Mouse (Mus musculus): ENCODE data around the gene Anxa11.
"Not testable (repeated sequence)": the region's sequence is repeated elsewhere in the genome, so short reads cannot be mapped to it uniquely, and the experiment has no call there.

The Anxa11 gene

GRCm38 (mm10) chr14:25869135-25869878 lies 27.4 kb downstream of the Anxa11 start:
- no peak for DNase-seq (ENCODE audit: low spot score in 2 of 2)

- no peak for DNase-seq (ENCODE audit: low spot score in 2 of 2)
These were observed 30.8 kb downstream of the Anxa11 start for GRCm38 (mm10) chr14:25872461-25873415.

DNA sequence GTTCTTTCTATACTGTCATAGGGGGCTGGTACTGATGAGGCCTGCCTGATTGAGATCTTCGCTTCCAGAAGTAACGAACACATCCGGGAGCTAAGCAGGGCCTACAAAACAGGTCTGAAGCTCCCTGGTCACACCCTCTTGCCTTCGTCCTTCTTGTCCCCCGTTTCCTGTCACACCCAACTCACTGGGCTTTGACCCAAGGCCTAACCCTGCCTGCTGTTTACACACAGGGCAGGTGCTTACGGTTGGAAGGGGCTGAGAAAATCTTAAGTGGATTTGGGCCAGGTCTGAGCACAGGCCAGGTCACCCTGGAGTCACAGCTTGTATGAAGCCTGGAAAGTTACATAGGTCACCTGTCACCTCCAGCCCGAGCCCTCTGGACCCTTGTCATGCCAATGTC lies 34.7 kb downstream of the Anxa11 start:
- not testable (repeated sequence) for DNase-seq (ENCODE audit: low spot score in 2 of 2)

DNA sequence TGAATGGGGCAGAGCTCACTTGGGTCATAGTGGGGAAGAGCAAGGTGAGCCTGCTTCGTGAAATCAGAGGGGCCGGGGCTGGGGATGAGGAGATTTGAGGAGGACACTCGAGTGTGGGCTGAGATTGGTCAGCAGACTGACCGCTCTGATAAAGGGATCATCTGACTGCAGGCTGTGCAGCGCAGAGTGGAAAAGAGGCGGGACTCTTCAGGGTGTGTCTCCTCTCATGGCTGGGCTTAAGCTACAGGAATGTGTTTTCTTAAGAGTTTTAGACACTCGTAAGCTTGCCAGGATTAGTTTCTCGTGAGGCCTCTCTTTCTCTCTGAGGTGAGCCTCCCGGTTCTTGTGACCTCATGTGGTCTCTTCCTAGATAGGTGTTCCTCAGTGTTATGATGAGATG lies 39.8 kb downstream of the Anxa11 start:
- not testable (repeated sequence) for DNase-seq (ENCODE audit: low spot score in 2 of 2)

- not testable (repeated sequence) for DNase-seq (ENCODE audit: low spot score in 2 of 2)
These were observed 43.9 kb downstream of the Anxa11 start for GRCm38 (mm10) chr14:25885886-25886285.

DNA sequence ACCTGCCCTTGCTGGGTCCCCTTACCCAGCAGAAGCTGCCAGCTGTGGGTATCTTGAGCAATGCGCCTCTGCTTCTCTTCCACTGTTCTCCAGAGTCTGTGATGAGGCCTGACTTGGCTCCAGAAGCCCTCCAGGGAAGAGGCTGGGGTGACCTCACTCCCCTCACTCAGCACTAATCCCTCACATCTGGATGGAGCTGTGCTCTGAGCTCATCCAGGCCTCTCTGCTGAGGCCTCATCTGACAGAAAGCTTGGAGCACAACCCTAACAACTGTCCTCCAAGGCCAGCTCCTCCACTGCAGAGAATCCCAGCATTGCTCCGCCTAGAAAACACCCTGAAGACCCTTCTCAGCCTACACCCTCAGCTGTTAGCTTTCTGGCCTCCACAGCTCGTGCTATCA lies 52.6 kb downstream of the Anxa11 start:
- not testable (repeated sequence) for DNase-seq (ENCODE audit: low spot score in 2 of 2)

DNA sequence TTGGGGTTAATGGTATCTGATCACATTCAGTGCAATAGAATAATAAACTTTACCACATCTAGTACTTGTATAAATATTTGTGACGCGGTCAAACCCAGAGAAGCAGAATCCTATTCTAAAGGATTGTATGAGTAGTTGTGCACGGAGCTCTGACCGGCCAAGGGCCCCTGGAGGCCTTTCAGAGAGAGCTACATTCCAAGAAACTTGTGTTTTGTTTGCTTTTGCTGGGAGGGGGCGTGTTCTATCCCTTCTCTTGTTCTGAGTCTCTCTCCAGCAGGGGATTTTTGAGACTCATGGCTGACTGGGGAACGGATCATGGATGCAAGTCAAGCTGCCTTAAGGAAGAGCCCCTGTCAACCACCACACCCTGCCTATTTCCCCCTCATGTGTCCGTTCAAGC lies 53.7 kb downstream of the Anxa11 start:
- DNase-seq (ENCODE audit: low spot score in 2 of 2) = not testable (repeated sequence)

DNA sequence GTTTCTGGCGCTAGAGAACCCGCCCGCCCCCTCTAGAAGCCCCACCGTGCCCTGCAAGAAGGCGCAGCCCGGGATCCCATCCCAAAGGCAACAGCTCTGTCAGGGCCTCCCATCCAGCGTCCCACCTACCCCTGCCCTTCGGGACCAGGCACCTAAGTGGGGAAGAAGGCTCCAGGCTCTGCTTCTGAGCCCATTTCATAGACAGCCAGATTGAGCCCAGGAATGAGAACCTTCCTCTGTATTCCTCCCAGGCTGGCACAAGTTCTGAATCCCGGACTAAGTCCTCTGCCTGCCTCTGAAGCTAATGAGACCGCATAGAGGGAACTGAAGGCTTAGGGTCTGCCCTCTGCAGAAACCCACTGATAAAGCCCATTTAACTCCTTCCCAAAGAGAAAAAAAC lies 61.0 kb downstream of the Anxa11 start, which contains the start of gene Plac9a:
Gene Plac9a, minus strand, starts transcription at position 101 of the 400 bp plus-strand sequence.
- not testable (repeated sequence) for DNase-seq (ENCODE audit: low spot score in 2 of 2)

GRCm38 (mm10) chr14:25905243-25905642 lies 63.3 kb downstream of the Anxa11 start:
- not testable (repeated sequence) for DNase-seq (ENCODE audit: low spot score in 2 of 2)

- DNase-seq (ENCODE audit: low spot score in 2 of 2) = not testable (repeated sequence)
These were observed 65.3 kb downstream of the Anxa11 start for GRCm38 (mm10) chr14:25907272-25907671.

DNA sequence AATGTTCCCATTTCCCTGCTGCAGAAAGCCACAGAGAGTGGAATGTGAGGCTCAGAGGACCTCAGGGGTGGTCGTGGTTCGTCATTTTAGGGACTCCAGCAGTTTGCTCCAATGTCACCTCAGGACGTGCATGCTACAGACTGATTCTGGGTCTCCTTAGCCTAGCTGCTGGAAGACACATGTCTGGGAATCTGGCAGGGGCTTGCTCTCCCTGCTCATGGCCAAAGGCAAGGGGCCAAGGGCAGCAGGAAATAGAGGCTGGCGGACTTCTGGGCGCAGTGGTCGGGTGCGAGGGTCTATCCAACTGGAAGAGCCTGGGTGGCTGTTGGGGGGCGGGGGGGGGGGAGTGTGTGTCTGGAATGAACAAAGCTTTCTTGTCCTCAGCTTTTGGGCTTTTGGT lies 67.0 kb downstream of the Anxa11 start:
- DNase-seq (ENCODE audit: low spot score in 2 of 2) = not testable (repeated sequence)

GRCm38 (mm10) chr14:25918427-25919170 lies 76.6 kb downstream of the Anxa11 start:
- DNase-seq (ENCODE audit: low spot score in 2 of 2) = not testable (repeated sequence)

- not testable (repeated sequence) for DNase-seq (ENCODE audit: low spot score in 2 of 2)
These were observed 85.0 kb downstream of the Anxa11 start for GRCm38 (mm10) chr14:25926814-25927561.

- DNase-seq (ENCODE audit: low spot score in 2 of 2) = not testable (repeated sequence)
These were observed 85.6 kb downstream of the Anxa11 start, which contains the start of gene Tmem254a for GRCm38 (mm10) chr14:25927562-25927881. TSS of gene Tmem254a (minus strand) at chr14:25927672.
